Mouse (Mus musculus) ES-E14 (cell line): ENCODE results near the gene Kansl2.

Experiments used
- CHD2 ChIP-seq: IDR thresholded peaks from 2 replicates; pipeline ENCODE4 v1.6.1; 2014; ENCODE audit warnings: mild to moderate bottlenecking, low read depth, low read length, inconsistent platforms
- HCFC1 ChIP-seq: IDR thresholded peaks from 2 replicates; pipeline ENCODE4 v1.6.1; 2012; ENCODE audit warnings: low read length, inconsistent platforms, borderline replicate concordance; ENCODE audit not compliant: insufficient read depth
- ZC3H11A ChIP-seq: IDR thresholded peaks from 2 replicates; pipeline ENCODE4 v1.6.1; 2012; ENCODE audit warnings: low read depth, mild to moderate bottlenecking, inconsistent platforms, low read length, borderline replicate concordance

- TF ChIP-seq ZC3H11A = no peak
- TF ChIP-seq HCFC1 = no peak
- no peak for TF ChIP-seq CHD2
Observed at GRCm38 (mm10) chr15:98521245-98521644, 12.8 kb downstream of the Kansl2 start.
